Mouse (Mus musculus) lung, postnatal 0 days (tissue): ENCODE data around the gene Eps8.

Experiments
- CTCF ChIP-seq: IDR thresholded peaks from 2 replicates; pipeline ENCODE4 v1.5.1; 2016; ENCODE audit warnings: antibody characterized with exemption, mild to moderate bottlenecking
- EP300 ChIP-seq: IDR thresholded peaks from 2 replicates; pipeline ENCODE4 v1.6.1; 2016; ENCODE audit warnings: antibody characterized with exemption, mild to moderate bottlenecking, control low read depth

DNA sequence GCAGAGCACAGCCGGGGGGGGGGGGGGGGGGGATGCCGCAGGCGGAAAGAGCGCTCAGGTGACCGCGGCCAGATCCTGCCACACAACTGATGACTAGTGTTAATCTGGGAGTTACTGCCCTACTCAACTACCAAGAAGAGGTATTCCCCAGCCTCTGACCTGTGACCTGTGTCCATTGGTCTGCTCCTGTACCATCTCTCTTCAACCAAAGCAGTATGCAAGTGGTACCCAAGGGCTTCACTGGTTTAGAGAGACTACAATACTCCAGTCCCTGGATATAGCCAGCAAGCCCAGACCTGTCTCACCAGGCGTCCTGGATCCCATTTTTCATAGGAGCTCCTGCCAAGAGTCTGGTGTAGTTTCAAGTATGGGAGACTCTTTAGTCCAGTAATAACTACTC, 5.1 kb downstream of the Eps8 start:
- no peak for TF ChIP-seq CTCF
- TF ChIP-seq EP300, result no peak
